Mouse (Mus musculus): ENCODE results near the gene Vdac1. TPM values are rescaled to one million over a fixed set of nuclear protein-coding genes. Genes with fewer than 3 reads are reported as not detected.

Gene Vdac1
- total RNA-seq, 2 experiments from 2014 or later = 374 to 415 TPM

DNA sequence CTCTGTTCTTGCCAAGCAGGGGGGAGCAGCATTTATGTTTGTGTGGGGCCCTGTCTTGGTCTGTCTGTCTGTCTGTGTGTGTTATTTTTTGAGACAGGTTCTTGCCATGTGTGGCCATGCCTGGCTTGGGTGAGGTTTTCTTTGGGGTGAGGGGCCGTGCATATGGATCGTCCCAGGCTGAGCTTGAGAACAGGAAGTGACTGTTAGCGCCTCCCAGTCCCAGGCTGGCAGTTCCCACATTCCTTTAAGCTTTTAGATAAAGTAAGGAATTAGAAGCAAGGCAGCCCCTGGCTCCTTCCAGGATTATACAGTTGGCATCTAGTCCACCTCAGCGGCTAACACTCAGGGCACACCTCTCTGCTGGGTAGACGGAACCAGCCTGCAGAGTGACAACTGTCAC is 48.7 kb downstream of the Vdac1 start:
- no peak for DNase-seq (ENCODE audit: low spot score in 2 of 2)

DNA sequence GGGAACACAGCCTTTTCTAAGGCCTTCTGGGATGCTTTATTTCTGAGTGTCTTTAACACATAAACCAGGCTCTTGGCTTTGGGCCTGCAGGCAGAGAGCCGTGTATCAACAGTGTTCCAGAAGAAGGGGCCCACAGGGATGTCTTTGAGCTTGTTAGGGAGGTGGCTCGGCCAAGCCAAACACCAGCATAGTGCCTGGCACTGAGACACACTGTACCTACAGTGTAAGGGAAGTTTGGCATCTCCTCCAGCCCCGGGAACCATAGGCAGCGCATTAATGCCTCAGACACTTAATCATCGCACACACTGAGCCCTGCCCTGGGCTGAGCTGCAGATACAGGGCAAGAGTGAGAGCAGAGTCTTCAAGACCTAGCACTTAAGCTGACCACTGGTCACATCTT is 57.7 kb downstream of the Vdac1 start:
- no peak for DNase-seq (ENCODE audit: low spot score in 2 of 2)

DNA sequence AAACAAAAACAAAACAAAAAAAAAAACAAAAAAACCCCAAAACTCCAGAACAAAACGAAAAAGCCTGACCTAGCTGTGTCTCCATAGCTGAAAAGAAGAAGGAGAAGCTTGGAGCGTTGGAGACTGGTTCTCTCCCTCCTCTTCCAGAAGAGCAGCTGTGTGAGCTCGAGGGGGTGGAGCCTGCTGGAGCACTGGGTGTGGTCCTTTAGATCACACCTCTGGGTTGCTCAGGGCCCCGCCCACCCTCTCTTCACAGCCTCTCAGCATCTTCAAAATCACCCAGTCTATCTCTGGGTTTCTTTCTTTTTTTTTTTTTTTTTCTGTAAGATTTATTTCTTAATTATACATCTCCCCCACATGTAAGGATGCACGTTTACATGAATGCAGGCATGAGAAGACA is 58.6 kb downstream of the Vdac1 start:
- no peak for DNase-seq (ENCODE audit: low spot score in 2 of 2)

DNA sequence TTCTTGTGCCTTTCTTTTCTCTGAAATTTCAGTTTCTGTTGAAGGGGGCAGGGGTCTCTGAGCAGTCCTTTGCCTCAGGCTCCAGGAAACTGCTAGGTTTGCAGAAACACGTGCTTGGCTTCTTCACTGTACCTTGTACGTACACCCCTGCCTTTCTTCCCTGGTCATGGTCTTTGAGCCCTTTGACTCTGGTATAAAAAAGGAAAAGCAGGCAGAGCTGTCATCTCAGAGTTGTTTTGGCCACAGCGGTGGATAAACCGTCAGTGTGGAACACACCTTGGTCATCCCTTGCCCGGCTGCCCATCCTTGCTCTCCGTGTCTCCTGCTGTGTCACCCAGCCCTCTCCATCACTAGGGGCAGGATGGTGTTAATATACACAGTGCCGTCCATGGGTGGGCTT is 59.2 kb downstream of the Vdac1 start:
- DNase-seq (ENCODE audit: low spot score in 2 of 2) = no peak

DNA sequence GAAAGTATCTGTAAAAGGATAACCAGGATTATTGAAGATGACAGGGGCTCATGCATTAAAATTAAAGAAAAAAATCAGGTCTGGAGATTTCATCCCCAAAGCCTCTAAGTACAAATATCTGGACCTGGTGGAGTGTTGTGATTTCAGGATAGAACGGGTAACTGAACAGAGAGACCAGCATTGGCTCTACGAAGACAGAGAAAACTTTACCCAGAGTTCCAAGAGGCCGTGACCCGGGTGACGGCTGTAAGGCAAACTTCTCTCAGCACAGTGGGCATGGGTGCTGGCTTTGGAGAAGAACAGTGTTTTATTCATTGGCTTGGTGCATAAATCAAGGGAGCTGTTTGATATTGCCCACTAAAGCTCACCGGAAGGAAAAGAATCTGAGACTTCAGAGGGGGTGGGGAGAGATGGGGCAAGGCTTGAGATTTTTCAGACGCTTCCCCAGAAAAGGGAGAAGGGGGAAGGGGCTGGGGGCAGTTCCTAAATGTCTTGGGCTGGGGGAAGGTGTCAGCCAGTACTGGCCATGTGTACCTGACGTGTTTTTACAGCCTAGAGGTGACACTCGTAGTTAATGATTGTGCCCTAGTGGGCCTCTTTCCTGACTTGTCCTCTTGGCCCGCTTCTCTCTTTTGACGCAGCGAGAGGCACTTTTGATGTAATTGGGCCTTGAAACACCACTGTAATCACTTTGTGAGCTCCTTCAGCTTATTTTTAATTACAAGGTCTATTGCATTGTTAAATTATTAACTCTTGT is 59.8 kb downstream of the Vdac1 start:
- DNase-seq (ENCODE audit: low spot score in 2 of 2) = no peak

DNA sequence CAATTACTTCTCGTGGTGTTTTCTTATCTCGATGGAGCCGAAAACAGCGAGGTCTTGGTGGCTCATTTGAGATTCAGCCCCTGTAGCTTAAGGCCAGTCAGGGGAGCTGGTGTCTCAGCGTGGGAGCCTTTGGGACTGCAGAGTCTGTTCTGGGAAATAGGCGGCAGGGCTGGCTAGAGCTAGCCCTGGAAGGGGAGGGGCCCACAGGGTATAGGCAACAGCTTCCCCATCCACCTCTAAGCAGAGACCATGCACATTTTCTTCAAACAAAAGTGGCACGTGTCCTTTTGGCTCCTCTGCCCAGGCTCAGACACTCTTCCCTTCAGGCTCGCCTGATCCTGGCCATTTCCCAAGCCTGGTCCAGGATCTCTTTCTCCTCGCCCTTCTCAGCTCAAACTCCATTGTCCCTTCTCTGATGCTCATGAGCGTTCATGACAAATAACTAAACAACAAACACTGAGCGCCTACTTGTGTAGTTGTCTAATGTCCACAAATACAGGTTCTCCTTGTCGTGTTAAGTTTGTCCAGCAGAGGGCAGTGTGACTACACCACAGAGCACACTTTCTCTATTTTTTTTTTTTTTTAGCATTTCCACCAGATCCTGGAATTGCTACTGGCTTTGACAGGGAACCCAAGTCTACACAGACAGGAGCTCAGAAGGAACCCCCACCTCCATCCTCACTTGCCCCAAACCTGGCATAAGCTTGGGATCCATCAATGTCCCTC is 60.6 kb downstream of the Vdac1 start:
- peak; percentile 68 to 71 for DNase-seq (ENCODE audit: low spot score in 2 of 2)

DNA sequence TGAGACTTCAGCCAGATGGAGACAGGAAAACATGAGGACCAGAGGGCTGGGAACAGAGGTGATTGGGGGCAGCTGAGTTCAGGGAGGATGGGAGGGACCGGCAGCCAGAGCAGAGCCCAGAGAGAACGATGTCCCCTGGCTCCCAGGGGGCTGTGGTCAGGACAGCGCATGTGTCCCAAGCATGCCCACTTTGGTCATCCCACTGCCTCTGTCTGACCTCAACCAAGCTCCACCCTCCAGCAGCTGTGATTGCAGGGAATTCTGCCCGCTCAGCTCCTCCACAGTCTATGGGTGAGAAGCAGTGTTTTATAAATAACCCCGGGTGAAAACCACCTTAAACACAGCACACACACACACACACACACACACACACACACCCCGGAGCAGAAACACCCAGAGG is 68.8 kb downstream of the Vdac1 start:
- DNase-seq (ENCODE audit: low spot score in 2 of 2) = no peak

DNA sequence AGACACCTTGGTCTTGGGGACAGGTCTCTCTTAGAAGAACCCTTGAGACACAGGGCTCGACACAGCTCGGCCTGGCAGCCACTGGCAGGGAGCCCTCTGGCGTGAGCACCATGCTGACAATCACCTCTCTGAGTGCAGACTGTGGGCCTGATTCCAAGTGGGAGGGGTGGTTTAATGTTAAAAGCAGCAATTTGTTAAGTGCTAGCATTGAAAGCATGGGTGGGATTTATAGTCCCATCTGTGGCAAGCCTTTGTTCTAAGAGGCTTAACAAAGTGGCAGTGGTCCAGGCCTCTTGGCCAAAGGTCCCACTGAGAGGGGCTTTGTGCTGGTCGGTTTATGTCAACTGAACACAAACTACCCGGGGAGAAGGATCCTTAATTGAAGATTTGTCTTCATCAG is 70.9 kb downstream of the Vdac1 start:
- DNase-seq (ENCODE audit: low spot score in 2 of 2) = no peak

DNA sequence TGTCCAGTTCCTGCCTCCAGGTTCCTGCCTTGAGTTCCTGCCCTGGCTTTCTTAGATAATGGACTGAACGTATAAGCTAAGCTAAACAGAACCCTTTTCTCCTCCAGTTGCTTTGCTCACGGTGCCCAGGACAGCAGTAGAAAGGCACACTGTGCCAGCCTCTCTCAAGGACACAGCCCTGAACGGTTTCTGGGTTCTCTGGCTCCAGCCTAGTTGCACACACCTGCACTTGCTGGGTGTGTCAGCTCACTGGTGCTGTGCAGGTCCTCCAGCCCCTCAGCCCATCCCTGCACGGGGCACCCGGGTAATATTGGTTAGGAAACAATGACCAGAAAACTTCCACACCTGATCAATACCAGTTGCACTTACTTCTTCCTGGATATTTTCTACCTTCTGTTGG is 71.5 kb downstream of the Vdac1 start:
- DNase-seq (ENCODE audit: low spot score in 2 of 2) = no peak

DNA sequence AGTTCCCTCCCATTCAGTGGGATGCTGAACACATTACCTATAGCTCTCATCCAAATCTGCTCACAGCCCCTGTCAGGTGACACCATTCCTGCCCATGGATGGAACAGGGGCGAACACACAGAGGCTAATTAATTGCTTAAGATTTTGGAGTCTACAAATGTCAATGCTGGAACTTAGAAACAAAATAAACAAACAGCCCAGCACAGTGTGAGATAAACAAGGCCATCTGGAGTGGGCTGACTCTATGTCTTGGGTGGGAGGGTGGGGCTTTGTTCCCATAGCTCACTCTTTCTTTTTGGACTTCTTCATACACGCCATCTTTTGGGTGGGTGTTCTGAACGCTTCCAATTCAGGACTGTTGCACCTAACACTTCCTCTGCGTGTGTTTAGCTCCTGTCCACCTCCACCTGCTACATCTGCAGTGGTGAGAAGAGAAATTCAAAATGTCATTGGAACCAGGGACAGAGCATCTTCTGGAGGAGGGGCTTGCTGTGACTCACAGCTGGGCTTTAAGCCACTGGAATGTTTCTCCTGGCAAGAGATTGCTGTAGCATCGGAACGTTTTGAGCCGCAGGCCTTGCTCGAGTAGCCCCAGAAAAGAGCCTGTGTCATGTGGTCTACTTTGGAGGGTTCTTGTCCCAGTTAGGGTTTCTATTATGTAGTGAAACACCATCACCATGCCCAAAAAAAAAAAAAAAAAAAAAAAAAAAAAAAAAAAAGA is 72.6 kb downstream of the Vdac1 start:
- peak; percentile 38 to 43 for DNase-seq (ENCODE audit: low spot score in 2 of 2)

DNA sequence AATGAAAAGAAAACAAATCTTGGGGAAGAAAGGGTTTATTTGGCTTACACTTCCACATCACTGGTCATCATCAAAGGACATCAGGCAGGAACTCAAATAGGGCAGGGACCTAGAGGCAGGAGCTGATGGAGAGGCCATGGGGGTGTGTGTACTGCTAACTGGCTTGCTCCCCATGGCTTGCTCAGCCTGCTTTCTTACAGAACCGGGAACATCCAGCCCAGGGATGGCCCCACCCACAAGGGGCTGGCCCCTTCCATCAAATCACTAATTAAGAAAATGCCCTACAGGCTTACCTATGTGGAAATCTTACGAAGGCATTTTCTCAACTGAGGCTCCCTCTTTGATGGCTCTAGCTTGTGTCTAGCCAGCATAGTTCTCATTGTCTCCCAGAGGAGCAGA is 73.1 kb downstream of the Vdac1 start:
- no peak for DNase-seq (ENCODE audit: low spot score in 2 of 2)

DNA sequence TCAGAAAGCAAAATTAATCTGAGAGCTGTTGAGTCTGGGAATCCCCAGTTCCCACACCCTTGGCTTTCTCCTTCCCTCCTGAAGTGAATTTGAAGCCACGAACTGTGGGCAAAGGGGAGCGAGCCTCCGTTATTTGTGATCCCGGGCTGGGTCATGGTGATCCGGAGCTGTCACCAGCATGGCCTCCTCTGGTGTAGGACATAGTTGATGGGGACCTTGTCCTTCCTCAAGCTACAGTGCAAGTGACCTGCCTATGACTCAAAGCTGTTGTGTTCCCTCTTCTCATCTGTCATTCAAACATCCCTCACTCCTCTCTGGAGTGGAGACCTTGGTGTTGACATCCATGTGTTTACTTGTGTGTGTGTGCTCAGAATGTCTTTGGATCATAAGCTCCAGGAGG is 74.8 kb downstream of the Vdac1 start:
- DNase-seq (ENCODE audit: low spot score in 2 of 2) = no peak

DNA sequence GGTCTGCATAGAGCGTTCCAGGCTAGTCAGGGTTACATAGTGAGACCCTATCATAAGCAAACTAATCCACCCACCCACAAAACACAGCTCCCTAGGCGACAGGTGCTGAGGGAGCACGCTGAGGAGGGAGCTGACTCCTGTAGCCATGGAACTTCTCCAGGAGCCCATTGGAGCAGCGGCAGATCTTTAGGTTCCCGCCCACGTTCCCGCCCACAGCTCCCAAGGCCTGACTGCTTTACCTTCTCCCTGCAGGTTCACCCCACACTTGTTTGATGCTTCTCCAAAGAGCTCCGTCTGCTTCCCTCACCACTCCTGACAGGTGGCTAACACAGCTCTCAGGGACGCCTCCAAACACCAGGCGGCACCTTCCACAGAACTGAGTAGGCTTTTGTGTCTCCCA is 76.5 kb downstream of the Vdac1 start:
- no peak for DNase-seq (ENCODE audit: low spot score in 2 of 2)

Other genes starting within 250 kb of the Vdac1 start
- gene Olfr1373, start 215.3 kb upstream of the Vdac1 start, total RNA-seq (2021) = not detected
- gene Olfr1371, start 146.9 kb upstream of the Vdac1 start, total RNA-seq (2021) = not detected
- gene Skp1a, start 128.9 kb upstream of the Vdac1 start, total RNA-seq (2021) = 100 to 1,000 TPM; 471 to 498 TPM
- 10 to 100 TPM; 35.1 to 46.9 TPM for gene Tcf7, start 77.8 kb upstream of the Vdac1 start, total RNA-seq (2021)
- 100 to 1,000 TPM; 124 to 164 TPM for gene 9530068E07Rik, start 35.6 kb downstream of the Vdac1 start, total RNA-seq (2021)